Mouse (Mus musculus) lung, postnatal 14 days (tissue): ENCODE measurements around the gene Tmem132d.

ENCODE experiments used
- DNase-seq: peaks from one replicate; pipeline ENCODE4 v3.0.0; 2021

Tmem132d gene

GRCm38 (mm10) chr5:128404223-128404622, 28.7 kb downstream of the Tmem132d start:
- DNase-seq: no peak

GRCm38 (mm10) chr5:128392372-128392771, 40.5 kb downstream of the Tmem132d start:
- no peak for DNase-seq

GRCm38 (mm10) chr5:128389665-128390064, 43.2 kb downstream of the Tmem132d start:
- peak; percentile 8 for DNase-seq

GRCm38 (mm10) chr5:128388358-128389141, 44.3 kb downstream of the Tmem132d start:
- no peak for DNase-seq

GRCm38 (mm10) chr5:128369814-128370213, 63.1 kb downstream of the Tmem132d start:
- no peak for DNase-seq

GRCm38 (mm10) chr5:128369111-128369510, 63.8 kb downstream of the Tmem132d start:
- no peak for DNase-seq

GRCm38 (mm10) chr5:128365261-128365985, 67.5 kb downstream of the Tmem132d start:
- DNase-seq: no peak

- DNase-seq: no peak
Measured at GRCm38 (mm10) chr5:128360946-128361675, 71.8 kb downstream of the Tmem132d start.

GRCm38 (mm10) chr5:128348835-128349234, 84.0 kb downstream of the Tmem132d start:
- peak; percentile 4 for DNase-seq

- DNase-seq: no peak
Measured at GRCm38 (mm10) chr5:128336841-128337240, 96.0 kb downstream of the Tmem132d start.

GRCm38 (mm10) chr5:128332766-128333165, 100.1 kb downstream of the Tmem132d start:
- DNase-seq: no peak

GRCm38 (mm10) chr5:128330351-128330750, 102.5 kb downstream of the Tmem132d start:
- no peak for DNase-seq

GRCm38 (mm10) chr5:128302387-128302786, 130.5 kb downstream of the Tmem132d start:
- no peak for DNase-seq

- DNase-seq: no peak
Measured at GRCm38 (mm10) chr5:128291191-128291590, 141.7 kb downstream of the Tmem132d start.

GRCm38 (mm10) chr5:128273255-128273654, 159.6 kb downstream of the Tmem132d start:
- DNase-seq: no peak

GRCm38 (mm10) chr5:128267366-128267765, 165.5 kb downstream of the Tmem132d start:
- DNase-seq: no peak

GRCm38 (mm10) chr5:128244219-128244618, 188.7 kb downstream of the Tmem132d start:
- no peak for DNase-seq

- no peak for DNase-seq
Measured at GRCm38 (mm10) chr5:128236638-128237335, 196.1 kb downstream of the Tmem132d start.

- DNase-seq: no peak
Measured at GRCm38 (mm10) chr5:128235611-128236010, 197.3 kb downstream of the Tmem132d start.

GRCm38 (mm10) chr5:128233101-128233500, 199.8 kb downstream of the Tmem132d start:
- no peak for DNase-seq

GRCm38 (mm10) chr5:128218281-128218680, 214.6 kb downstream of the Tmem132d start:
- no peak for DNase-seq

GRCm38 (mm10) chr5:128211125-128211524, 221.8 kb downstream of the Tmem132d start:
- no peak for DNase-seq

GRCm38 (mm10) chr5:128205716-128206115, 227.2 kb downstream of the Tmem132d start:
- DNase-seq: no peak
